Mouse (Mus musculus) mouse embryonic stem cell (cell line): Measurements from ENCODE around the gene BC034090.

Experiments used
- in situ Hi-C, 2 experiments: fragments of 300-500 bp; cut with MboI; formaldehyde crosslinking; loops; 1 replicate in 1 of 2; 3 replicates in 1 of 2; pipeline ENCODE4 v1.14.3; 2019 to 2020; ENCODE audit warnings: low sequenced_read_pairs in 2 of 2, low pct_unique_long_range_greater_than_20kb in 1 of 2, mixed read lengths in 1 of 2; ENCODE audit not compliant: unreplicated experiment in 1 of 2

BC034090 gene

GRCm38 (mm10) chr1:155207859-155208258 is 36.4 kb downstream of the BC034090 start:
- in situ Hi-C loops = loop anchor here (25.0 kb wide), 1 partner anchor 421 kb away; no protein-coding TSS in a partner anchor

GRCm38 (mm10) chr1:155205822-155206660 is 38.2 kb downstream of the BC034090 start:
- in situ Hi-C loops = loop anchor here (25.0 kb wide), 1 partner anchor 419 kb away; no protein-coding TSS in a partner anchor

- in situ Hi-C loops = loop anchor here (25.0 kb wide), 1 partner anchor 418 kb away; no protein-coding TSS in a partner anchor
These were observed 38.9 kb downstream of the BC034090 start for GRCm38 (mm10) chr1:155205311-155205710.

GRCm38 (mm10) chr1:155204560-155205162 is 39.6 kb downstream of the BC034090 start:
- in situ Hi-C loops = loop anchor here (25.0 kb wide), 1 partner anchor 417 kb away; no protein-coding TSS in a partner anchor

- in situ Hi-C loops = loop anchor here (25.0 kb wide), 1 partner anchor 417 kb away; no protein-coding TSS in a partner anchor
These were observed 40.3 kb downstream of the BC034090 start for GRCm38 (mm10) chr1:155203954-155204353.

GRCm38 (mm10) chr1:155203101-155203500 is 41.1 kb downstream of the BC034090 start:
- in situ Hi-C loops = loop anchor here (25.0 kb wide), 1 partner anchor 416 kb away; no protein-coding TSS in a partner anchor

GRCm38 (mm10) chr1:155202472-155202871 is 41.8 kb downstream of the BC034090 start:
- in situ Hi-C loops = loop anchor here (25.0 kb wide), 1 partner anchor 415 kb away; no protein-coding TSS in a partner anchor

GRCm38 (mm10) chr1:155201914-155202313 is 42.3 kb downstream of the BC034090 start:
- in situ Hi-C loops = loop anchor here (25.0 kb wide), 1 partner anchor 415 kb away; no protein-coding TSS in a partner anchor

GRCm38 (mm10) chr1:155201373-155201879 is 42.8 kb downstream of the BC034090 start:
- in situ Hi-C loops = loop anchor here (25.0 kb wide), 1 partner anchor 414 kb away; no protein-coding TSS in a partner anchor

- in situ Hi-C loops = loop anchor here (25.0 kb wide), 1 partner anchor 414 kb away; no protein-coding TSS in a partner anchor
These were observed 43.3 kb downstream of the BC034090 start for GRCm38 (mm10) chr1:155200967-155201366.

GRCm38 (mm10) chr1:155199522-155199921 is 44.7 kb downstream of the BC034090 start:
- in situ Hi-C loops = no loop called here

- in situ Hi-C loops = no loop called here
These were observed 47.6 kb downstream of the BC034090 start for GRCm38 (mm10) chr1:155196691-155197090.

GRCm38 (mm10) chr1:155192805-155193368 is 51.4 kb downstream of the BC034090 start:
- in situ Hi-C loops = no loop called here

GRCm38 (mm10) chr1:155191671-155192070 is 52.6 kb downstream of the BC034090 start:
- in situ Hi-C loops = no loop called here

- in situ Hi-C loops = no loop called here
These were observed 53.0 kb downstream of the BC034090 start for GRCm38 (mm10) chr1:155191219-155191618.

GRCm38 (mm10) chr1:155188656-155189055 is 55.6 kb downstream of the BC034090 start:
- in situ Hi-C loops = no loop called here

GRCm38 (mm10) chr1:155184191-155184590 is 60.1 kb downstream of the BC034090 start:
- in situ Hi-C loops = no loop called here

- in situ Hi-C loops = no loop called here
These were observed 65.9 kb downstream of the BC034090 start for GRCm38 (mm10) chr1:155178192-155178924.
